Mouse (Mus musculus): Measurements from ENCODE around the gene Morn1. TPM values are rescaled to one million over a fixed set of nuclear protein-coding genes. Genes with fewer than 3 reads are reported as not detected.

Morn1 gene
- polyA plus RNA-seq, 1 experiment from 2014 or later, result 4.3 TPM

DNA sequence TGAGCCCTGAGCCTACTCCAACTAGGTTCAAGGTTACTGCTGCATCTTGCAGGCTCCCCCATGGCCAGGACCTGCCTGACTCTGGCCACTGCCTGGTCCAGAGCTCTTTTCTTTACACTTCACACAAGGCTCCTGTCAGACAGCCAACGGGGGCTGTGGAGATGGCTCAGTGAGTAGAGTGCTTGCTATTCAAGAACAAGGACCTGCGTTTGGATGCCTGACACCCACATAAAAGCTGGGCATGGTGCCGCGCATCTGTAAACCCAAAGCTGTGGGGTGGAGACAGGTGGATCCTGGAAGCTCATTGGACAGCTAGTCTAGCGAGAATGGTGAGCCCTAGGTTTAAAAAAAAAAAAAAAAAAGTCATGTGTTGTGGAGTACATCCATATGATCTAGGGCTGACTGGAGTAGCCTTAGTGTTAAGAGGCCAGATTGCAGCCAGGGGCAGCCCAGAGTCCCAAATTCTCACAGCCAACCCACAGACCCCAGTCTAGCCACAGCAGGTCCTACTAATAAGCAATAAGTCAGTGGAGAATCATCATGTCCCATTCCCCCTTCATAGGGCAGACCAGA lies 85.7 kb downstream of the Morn1 start:
- H3K27ac ChIP-seq (ENCODE audit: low read length), result no peak overlapping the region
- H3K27me3 ChIP-seq (replicated peaks; ENCODE audit: control insufficient read depth, insufficient read depth, low read length), result no peaks in the 10 kb centered on the region
- H3K36me3 ChIP-seq (ENCODE audit: control insufficient read depth, insufficient read depth, low read length), result no peaks in the 10 kb centered on the region
- H3K4me3 ChIP-seq (ENCODE audit: low read length), result no peak overlapping the region
- no peak overlapping the region for H3K4me2 ChIP-seq (ENCODE audit: low read depth, low read length)
- H3K9me3 ChIP-seq (ENCODE audit: control insufficient read depth, low read length), result no peaks in the 10 kb centered on the region
- no peak for ATAC-seq
- H3K4me1 ChIP-seq (ENCODE audit: control insufficient read depth, insufficient read depth, low read length), result peaks cover 74% of the 10 kb centered on the region
- 76% methylated on average over 5 of the region's 5 CpGs for whole genome bisulfite sequencing
- H3K9ac ChIP-seq (ENCODE audit: low read depth, low read length), result 0 out of 2 replicates have a peak overlapping the region, but pooled peaks have one; percentile 35

DNA sequence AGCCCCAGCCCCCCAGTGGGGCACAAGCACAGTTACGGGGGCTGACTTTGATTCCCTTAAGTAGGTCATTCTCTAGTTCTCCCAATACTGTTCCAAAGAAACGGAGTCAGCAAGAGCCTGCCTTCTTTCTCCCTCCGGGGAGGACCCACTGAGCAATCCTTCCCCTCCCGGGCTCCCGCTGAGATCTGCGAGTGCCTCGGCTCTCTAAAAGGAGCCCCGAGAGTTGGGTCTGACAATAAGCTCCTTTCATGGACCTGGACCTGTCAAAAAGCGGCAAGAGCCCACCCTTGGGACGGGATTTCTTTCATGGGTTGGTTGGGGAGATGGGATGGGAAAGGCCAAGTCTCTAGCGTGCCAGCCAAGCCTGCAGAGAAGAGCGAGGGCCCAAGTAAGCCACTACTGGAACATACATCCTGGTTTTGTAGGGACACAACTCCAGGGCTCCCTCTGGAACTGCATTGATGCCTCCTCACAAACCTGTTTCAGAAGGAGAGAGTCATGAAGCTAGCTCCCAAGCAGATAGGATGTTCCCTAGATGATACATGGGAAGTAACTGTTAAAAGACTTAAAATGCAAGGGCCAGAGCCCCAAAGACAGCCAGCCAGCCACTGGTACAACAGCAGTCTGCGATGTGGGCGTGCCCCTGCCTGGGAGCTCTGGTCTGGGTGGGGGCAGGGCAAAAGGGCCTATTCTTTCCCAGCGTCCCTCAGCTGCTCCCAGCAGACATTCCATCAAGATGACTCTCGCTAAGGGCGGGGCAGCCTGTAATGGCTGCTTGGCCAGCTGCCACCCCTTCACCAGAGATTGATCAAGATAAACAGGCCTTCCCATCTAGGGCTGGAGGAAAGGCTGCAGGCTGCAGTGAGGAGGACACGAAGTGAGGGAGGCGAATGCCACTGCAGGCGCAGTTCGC lies 86.8 kb downstream of the Morn1 start:
- Histone ChIP-seq H3K36me3 (ENCODE audit: control insufficient read depth, insufficient read depth, low read length) (no peaks in the 10 kb centered on the region), H3K4me3 (ENCODE audit: low read length) (peak overlapping the region; percentile 13; the same call in 1 of the 2 replicates), H3K9ac (ENCODE audit: low read depth, low read length) (peak overlapping the region; percentile 56)

DNA sequence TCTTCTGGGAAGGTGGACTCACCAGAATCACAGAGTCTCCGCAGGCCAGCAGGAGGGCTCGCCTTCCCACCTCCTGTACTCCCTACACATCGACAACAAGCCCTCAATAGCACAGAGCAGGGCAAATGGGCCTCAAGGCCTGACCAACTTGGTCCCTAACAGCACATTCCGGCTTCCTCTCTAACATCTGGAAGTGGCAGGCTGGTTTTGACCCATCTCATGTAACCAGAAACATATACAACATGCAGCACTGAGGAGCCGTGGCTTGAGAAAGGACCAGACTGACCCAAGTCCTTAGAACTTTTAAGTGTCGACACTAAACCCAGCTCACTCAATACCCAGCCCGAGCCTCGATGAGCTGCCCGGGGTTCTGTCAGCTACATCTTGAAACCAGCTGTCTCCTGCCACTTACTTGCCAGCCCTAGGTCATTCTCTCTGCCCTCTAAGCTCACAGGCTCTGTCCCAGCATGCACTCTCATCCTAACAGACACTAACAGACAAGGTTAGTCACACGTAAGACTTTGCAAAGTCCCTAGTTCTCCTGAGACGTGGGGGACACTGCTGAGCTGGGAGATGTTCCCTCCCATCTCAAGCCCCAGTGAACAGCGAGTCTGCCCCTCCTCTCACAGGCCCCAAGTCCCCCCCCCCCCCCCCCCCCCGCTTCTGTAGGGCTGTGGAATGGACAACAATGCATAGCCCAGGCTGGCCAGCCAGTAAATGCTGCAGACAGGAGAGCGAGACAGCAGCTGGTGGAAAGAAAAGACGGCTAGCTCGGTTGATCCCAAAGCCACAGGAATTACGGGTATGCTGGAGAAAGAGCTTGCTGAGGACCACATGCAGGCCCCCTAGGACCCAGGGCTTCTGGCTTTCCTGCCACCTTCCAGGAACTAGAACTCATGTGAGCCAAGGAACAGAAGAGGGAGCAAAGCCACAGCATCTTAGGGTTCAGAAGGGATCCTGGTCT lies 87.7 kb downstream of the Morn1 start:
- Histone ChIP-seq H3K4me2 (ENCODE audit: low read depth, low read length) (peak overlapping the region; percentile 38), H3K36me3 (ENCODE audit: control insufficient read depth, insufficient read depth, low read length) (no peaks in the 10 kb centered on the region), H3K4me3 (ENCODE audit: low read length) (no peak overlapping the region), H3K4me1 (ENCODE audit: control insufficient read depth, insufficient read depth, low read length) (peaks cover 87% of the 10 kb centered on the region), H3K9me3 (ENCODE audit: control insufficient read depth, low read length) (no peaks in the 10 kb centered on the region), H3K9ac (ENCODE audit: low read depth, low read length) (peak overlapping the region; percentile 52), H3K27me3 (replicated peaks; ENCODE audit: control insufficient read depth, insufficient read depth, low read length) (no peaks in the 10 kb centered on the region), H3K27ac (ENCODE audit: low read length) (peak overlapping the region; percentile 97)
- ATAC-seq, result peak; percentile 0; the same call in 1 of the 2 replicates
- 21% methylated on average over 16 of the region's 17 CpGs for WGBS

More for the DNA sequence above, 86.8 kb downstream of the Morn1 start:
- ATAC-seq, result peak; percentile 95
- H3K27me3 ChIP-seq (replicated peaks; ENCODE audit: control insufficient read depth, insufficient read depth, low read length), result no peaks in the 10 kb centered on the region
- H3K4me2 ChIP-seq (ENCODE audit: low read depth, low read length), result peak overlapping the region; percentile 38
- H3K4me1 ChIP-seq (ENCODE audit: control insufficient read depth, insufficient read depth, low read length), result peaks cover 83% of the 10 kb centered on the region
- peak overlapping the region; percentile 97 for H3K27ac ChIP-seq (ENCODE audit: low read length)
- no peaks in the 10 kb centered on the region for H3K9me3 ChIP-seq (ENCODE audit: control insufficient read depth, low read length)
- WGBS, result 14% methylated on average over 21 of the region's 21 CpGs

DNA sequence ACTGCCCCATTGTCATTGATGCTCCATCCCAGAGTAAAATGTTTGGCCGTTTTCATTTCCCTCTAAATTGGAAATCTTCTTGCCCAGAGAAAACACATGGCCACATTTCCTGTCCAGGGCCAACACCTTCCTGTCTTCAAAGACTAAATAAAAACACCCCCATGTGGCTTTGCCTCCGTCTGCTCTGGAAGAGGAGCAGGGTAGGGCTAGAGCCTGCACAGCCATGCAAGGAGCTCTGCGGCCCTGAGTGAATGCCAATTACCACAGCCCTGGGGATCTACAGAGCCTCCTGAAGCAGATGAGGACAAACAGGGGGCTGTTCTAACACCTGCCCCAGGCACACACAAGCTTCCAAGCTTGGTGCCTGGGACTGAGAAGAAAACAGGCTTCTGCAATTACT lies 89.8 kb downstream of the Morn1 start:
- no peak for ATAC-seq
- H3K9ac ChIP-seq (ENCODE audit: low read depth, low read length), result no peak overlapping the region
- no peaks in the 10 kb centered on the region for H3K9me3 ChIP-seq (ENCODE audit: control insufficient read depth, low read length)
- peaks cover 85% of the 10 kb centered on the region for H3K4me1 ChIP-seq (ENCODE audit: control insufficient read depth, insufficient read depth, low read length)
- H3K4me3 ChIP-seq (ENCODE audit: low read length), result no peak overlapping the region
- peak overlapping the region; percentile 11; the same call in 1 of the 2 replicates for H3K27ac ChIP-seq (ENCODE audit: low read length)
- H3K36me3 ChIP-seq (ENCODE audit: control insufficient read depth, insufficient read depth, low read length), result no peaks in the 10 kb centered on the region
- H3K27me3 ChIP-seq (replicated peaks; ENCODE audit: control insufficient read depth, insufficient read depth, low read length), result no peaks in the 10 kb centered on the region
- H3K4me2 ChIP-seq (ENCODE audit: low read depth, low read length), result no peak overlapping the region
- 47% methylated on average over 3 of the region's 3 CpGs for WGBS

DNA sequence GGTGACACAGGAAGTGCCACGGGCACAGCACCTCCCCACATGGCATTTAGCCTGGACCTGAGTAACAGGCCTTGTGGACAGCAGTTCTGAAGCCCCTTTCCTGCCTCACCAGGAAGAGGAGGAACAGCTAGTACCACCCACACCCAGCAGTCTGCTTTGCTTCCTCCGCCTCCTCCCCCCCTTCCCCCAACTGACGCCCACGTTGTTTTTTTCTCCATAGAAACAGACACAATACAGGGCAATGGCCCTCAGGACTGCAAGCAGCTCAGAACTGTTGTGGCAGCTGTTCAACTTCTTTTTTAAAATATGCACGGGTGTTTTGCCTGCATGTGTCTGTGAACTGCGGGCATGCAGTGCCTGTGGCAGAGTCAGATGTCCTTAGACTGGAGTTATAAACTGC lies 91.9 kb downstream of the Morn1 start:
- no peaks in the 10 kb centered on the region for H3K9me3 ChIP-seq (ENCODE audit: control insufficient read depth, low read length)
- H3K4me2 ChIP-seq (ENCODE audit: low read depth, low read length), result peak overlapping the region; percentile 22; the same call in 1 of the 2 replicates
- H3K4me3 ChIP-seq (ENCODE audit: low read length), result no peak overlapping the region
- H3K9ac ChIP-seq (ENCODE audit: low read depth, low read length), result peak overlapping the region; percentile 1; the same call in 1 of the 2 replicates
- peaks cover 73% of the 10 kb centered on the region for H3K4me1 ChIP-seq (ENCODE audit: control insufficient read depth, insufficient read depth, low read length)
- H3K36me3 ChIP-seq (ENCODE audit: control insufficient read depth, insufficient read depth, low read length), result no peaks in the 10 kb centered on the region
- 20% methylated on average over 6 of the region's 6 CpGs for WGBS
- no peaks in the 10 kb centered on the region for H3K27me3 ChIP-seq (replicated peaks; ENCODE audit: control insufficient read depth, insufficient read depth, low read length)
- ATAC-seq, result peak; percentile 30; the same call in 1 of the 2 replicates
- peak overlapping the region; percentile 80 for H3K27ac ChIP-seq (ENCODE audit: low read length)

DNA sequence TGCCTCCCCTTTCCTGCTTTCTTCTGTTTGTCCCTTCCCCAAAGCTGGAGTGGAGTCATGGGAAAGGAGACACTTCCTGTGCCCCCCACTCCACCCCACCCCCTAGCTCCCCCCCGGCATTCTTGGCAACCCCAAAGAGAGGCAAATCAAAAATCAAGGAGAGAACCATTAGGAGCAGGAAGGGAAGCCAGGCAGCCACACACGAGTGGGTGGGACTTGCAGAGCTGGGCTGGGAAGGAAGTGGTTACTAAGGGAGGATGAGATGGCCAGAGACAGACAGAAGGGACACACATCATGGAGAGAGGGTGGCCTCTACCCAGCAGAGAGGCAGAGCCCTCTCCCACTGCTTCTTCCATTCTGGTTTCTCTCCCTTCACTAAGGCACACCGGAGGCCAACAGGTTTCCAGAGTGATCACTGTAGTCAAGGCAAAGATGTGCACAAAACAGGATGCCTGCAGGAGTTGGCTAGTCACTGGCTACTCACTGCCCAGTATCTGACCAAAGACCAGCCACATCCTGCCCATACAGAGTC lies 92.7 kb downstream of the Morn1 start:
- Histone ChIP-seq H3K4me1 (ENCODE audit: control insufficient read depth, insufficient read depth, low read length) (peaks cover 70% of the 10 kb centered on the region), H3K9ac (ENCODE audit: low read depth, low read length) (no peak overlapping the region), H3K36me3 (ENCODE audit: control insufficient read depth, insufficient read depth, low read length) (no peaks in the 10 kb centered on the region), H3K27ac (ENCODE audit: low read length) (peak overlapping the region; percentile 80), H3K4me3 (ENCODE audit: low read length) (no peak overlapping the region), H3K9me3 (ENCODE audit: control insufficient read depth, low read length) (no peaks in the 10 kb centered on the region), H3K4me2 (ENCODE audit: low read depth, low read length) (peak overlapping the region; percentile 22; the same call in 1 of the 2 replicates), H3K27me3 (replicated peaks; ENCODE audit: control insufficient read depth, insufficient read depth, low read length) (no peaks in the 10 kb centered on the region)
- WGBS, result 29% methylated on average over 3 of the region's 3 CpGs
- peak; percentile 46 for ATAC-seq

DNA sequence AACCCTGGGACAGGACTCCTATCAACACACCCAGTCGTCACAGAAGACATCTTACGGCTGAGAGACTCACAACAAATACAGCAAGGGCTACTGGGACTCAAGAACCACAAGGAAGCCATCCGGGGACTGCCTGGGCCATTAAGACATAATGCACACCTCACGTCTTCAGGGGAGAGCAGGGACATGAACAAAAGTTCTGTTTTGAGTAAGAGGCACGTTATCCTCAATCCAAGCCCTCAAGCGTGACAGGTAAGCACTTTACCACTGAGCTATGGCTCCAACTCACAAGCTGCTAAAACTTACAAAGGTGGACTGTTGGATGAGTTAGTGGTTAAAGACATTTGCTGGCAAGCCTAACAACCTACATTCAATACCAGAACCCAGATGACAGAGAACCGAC lies 96.8 kb downstream of the Morn1 start:
- Histone ChIP-seq H3K27ac (ENCODE audit: low read length) (no peak overlapping the region), H3K9me3 (ENCODE audit: control insufficient read depth, low read length) (no peaks in the 10 kb centered on the region), H3K4me2 (ENCODE audit: low read depth, low read length) (no peak overlapping the region), H3K4me1 (ENCODE audit: control insufficient read depth, insufficient read depth, low read length) (peaks cover 64% of the 10 kb centered on the region), H3K9ac (ENCODE audit: low read depth, low read length) (no peak overlapping the region), H3K36me3 (ENCODE audit: control insufficient read depth, insufficient read depth, low read length) (no peaks in the 10 kb centered on the region), H3K27me3 (replicated peaks; ENCODE audit: control insufficient read depth, insufficient read depth, low read length) (no peaks in the 10 kb centered on the region), H3K4me3 (ENCODE audit: low read length) (no peak overlapping the region)
- 81% methylated on average over 7 of the region's 7 CpGs for WGBS
- ATAC-seq, result no peak

DNA sequence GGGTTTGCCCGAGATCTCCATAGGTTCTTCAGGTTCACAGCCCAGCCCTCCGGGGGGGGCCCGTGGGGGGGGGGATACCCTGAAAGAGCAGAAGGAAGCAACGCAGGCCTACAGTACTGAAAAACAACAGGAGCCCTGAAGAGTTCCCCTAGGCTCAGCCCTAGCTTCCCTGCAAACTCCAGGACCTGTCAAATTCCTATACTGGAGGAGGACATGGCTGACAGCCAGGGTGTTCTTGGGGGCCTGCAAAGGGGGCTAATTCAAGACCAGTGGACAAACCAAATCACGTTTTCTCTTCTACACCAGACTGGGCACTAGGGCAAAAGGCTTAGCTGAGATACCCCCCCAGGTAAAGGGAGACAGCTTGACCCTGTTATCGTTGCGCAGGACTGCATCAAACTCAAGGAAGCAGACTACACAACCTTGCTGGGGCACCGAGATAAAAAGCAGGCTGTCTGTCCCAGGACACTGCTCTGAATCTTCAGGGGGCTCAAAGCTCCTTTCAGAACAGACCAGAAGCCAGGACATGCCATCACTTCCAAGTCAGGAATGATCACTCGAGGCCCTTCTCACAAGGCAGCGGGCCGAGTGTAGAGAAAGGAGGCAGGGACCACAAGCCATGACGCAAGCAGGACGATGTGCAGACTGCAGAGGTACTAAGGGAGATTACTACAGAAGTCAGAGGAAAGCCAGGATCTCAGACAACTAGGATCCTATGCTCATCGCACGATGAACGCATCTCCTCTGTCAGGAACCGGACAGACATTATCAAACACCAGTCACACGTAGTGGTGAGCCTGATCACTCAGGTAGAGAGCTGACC lies 98.1 kb downstream of the Morn1 start:
- Histone ChIP-seq H3K9me3 (ENCODE audit: control insufficient read depth, low read length) (no peaks in the 10 kb centered on the region), H3K4me2 (ENCODE audit: low read depth, low read length) (no peak overlapping the region), H3K36me3 (ENCODE audit: control insufficient read depth, insufficient read depth, low read length) (no peaks in the 10 kb centered on the region), H3K4me1 (ENCODE audit: control insufficient read depth, insufficient read depth, low read length) (peaks cover 64% of the 10 kb centered on the region), H3K4me3 (ENCODE audit: low read length) (no peak overlapping the region), H3K27ac (ENCODE audit: low read length) (peak overlapping the region; percentile 36), H3K27me3 (replicated peaks; ENCODE audit: control insufficient read depth, insufficient read depth, low read length) (no peaks in the 10 kb centered on the region), H3K9ac (ENCODE audit: low read depth, low read length) (no peak overlapping the region)
- peak; percentile 34; the same call in 1 of the 2 replicates for ATAC-seq
- whole genome bisulfite sequencing, result 51% methylated on average over 18 of the region's 18 CpGs

Measured in intestine, embryonic 16.5 days (tissue).